Mouse (Mus musculus) brain, embryonic 14.5 days (tissue): ENCODE data around the gene Dst. TPM values are rescaled to one million over a fixed set of nuclear protein-coding genes. Genes with fewer than 3 reads are reported as not detected.

Experiments used
- DNase-seq: peaks from one replicate; pipeline ENCODE4 v3.0.0-alpha.2; 2011; ENCODE audit warnings: low read depth
- CTCF ChIP-seq: fragments of 200-500 bp; IDR thresholded peaks from 2 replicates; pipeline ENCODE4 v1.5.1; 2012; ENCODE audit warnings: inconsistent platforms, mild to moderate bottlenecking, moderate library complexity, borderline replicate concordance; ENCODE audit not compliant: insufficient read depth, insufficient read length; ENCODE audit errors: extremely low read depth
- POLR2A ChIP-seq: fragments of 200-500 bp; IDR thresholded peaks from 2 replicates; pipeline ENCODE4 v1.6.1; 2012; ENCODE audit warnings: mild to moderate bottlenecking, inconsistent platforms, borderline replicate concordance; ENCODE audit not compliant: poor library complexity, insufficient read depth, insufficient read length, severe bottlenecking; ENCODE audit errors: extremely low read depth
- polyA plus RNA-seq: library from polyadenylated mRNA; depleted of rRNA; stranded (reverse); fragments of >200 nt; gene quantifications from 2 replicates; pipeline ENCODE4 v1.2.3, GENCODE M21; 2012

Dst gene
- polyA plus RNA-seq, 1 experiment = 96.0 TPM

GRCm38 (mm10) chr1:34099439-34099838 is 191.4 kb downstream of the Dst start:
- TF ChIP-seq CTCF (no peak), POLR2A (no peak)
- DNase-seq = peak; percentile 87

DNA sequence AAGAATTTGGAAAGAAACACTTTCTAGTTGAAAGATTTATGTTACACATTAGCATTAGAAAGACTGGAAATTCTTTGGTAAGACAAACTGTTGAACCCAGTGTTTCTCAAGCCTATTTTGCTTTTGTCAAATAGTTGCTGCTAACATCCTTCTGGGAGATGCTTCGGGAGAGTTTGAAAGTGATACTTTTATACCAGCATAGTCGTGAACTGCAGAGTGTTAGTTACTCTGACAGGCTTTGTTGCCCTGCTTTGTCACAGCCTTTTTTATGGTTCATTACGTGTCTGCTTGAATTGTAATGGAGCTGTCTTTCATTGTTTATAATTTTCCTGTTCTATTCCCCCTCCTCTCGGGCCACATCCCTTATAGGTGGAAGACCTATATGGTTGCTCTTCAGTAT is 192.4 kb downstream of the Dst start:
- no peak for DNase-seq
- TF ChIP-seq CTCF (no peak), POLR2A (no peak)

GRCm38 (mm10) chr1:34102604-34103003 is 194.6 kb downstream of the Dst start:
- TF ChIP-seq CTCF (no peak), POLR2A (no peak)

DNA sequence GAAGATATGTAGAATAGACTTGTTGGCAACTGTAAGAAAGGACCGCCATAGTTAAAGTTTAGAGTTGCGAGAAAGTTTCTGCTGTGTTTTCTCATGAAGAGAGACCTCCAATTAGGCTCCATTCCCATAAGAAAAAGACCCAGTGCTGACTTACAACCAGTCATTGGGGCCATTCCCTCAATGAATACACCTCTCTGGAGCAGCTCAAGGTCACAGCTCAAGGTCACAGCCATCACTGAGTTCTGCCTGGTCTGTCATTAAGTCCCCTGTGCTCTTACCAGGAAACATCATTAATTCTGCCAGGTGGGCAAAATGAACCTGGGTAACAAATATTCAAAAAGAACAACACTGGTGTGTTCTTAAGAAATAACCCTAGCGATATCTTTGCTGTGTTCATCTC is 195.2 kb downstream of the Dst start:
- TF ChIP-seq POLR2A (no peak), CTCF (no peak)
- no peak for DNase-seq

More at GRCm38 (mm10) chr1:34102604-34103003, 194.6 kb downstream of the Dst start:
- no peak for DNase-seq

DNA sequence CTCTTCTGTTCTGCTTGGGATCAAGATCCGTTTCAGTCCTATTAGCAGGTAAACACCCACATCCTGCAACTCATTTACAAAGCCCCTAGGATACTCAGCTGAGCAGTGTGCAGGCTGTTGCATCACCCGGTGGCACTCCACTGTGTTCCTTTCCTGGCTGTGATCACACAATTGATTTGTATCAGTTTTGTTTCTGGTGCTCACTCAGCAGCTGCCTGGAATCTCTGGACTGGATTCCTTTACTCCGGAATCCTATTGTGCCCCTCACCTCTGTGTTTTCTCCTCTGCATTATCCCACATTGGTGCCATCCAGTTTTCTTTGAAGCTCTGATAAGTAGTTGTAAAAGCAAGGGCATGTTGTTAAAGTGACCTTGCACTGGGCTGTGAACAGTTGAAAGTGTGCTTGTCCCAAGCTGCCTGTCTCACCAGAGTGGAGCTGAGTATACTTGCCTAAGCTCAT is 195.7 kb downstream of the Dst start:
- TF ChIP-seq POLR2A = no peak
- peak; percentile 64 for DNase-seq

GRCm38 (mm10) chr1:34104846-34105245 is 196.8 kb downstream of the Dst start:
- no peak for DNase-seq
- TF ChIP-seq CTCF = no peak
- no peak for TF ChIP-seq POLR2A

GRCm38 (mm10) chr1:34106606-34107005 is 198.6 kb downstream of the Dst start:
- TF ChIP-seq CTCF (no peak), POLR2A (no peak)
- peak; percentile 67 for DNase-seq

- DNase-seq = no peak
- TF ChIP-seq POLR2A (no peak), CTCF (no peak)
These were observed 199.1 kb downstream of the Dst start for GRCm38 (mm10) chr1:34107076-34107475.

DNA sequence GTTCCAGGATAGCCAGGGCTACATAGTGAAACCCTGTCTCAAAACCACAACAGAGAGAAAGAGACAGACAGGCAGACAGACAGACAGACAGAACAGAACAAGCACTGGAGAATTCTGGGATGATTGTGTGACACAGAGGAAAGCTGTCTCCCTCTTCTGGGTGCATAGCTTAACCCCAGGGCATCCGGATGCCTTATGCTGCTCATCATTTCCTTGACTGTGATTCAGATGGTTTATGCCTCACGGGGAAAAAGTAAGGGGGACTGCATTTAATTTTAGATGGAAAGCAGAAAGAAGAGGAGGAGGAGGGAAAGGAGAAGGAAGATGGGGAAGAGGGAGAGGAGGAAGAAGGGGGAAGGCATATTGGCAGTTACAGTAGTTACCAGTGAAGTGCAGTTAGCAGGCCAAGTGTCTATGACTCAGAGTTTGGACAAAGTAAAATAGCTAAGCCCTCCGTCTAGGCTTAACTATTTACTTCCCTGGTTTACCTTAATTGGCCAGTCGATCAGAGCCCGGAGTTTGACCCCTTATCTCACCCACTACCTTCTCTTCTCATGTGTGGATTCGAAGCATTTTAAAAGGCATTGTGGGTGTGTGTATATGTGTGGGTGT is 201.7 kb downstream of the Dst start:
- TF ChIP-seq POLR2A (no peak), CTCF (no peak)
- no peak for DNase-seq

GRCm38 (mm10) chr1:34110862-34111261 is 202.8 kb downstream of the Dst start:
- DNase-seq = no peak
- no peak for TF ChIP-seq POLR2A
- TF ChIP-seq CTCF = no peak

DNA sequence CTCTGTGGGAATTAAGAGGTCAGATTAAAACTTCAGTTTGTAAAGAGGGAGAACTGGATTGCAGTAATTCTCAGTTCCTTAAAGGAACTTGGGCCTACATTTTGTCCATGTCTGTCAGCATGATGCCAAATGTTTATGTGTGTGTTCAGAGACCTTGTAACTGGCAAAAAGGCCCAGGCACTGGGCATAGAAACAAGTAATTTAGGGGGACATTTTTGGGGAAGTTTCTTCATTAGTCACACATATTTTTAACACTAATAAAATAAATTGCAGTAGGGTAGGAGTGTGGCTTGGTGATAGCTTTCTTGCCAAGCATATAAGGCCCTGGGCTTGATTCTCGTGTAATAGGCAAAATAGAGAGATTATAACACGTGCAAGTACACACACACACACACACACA is 203.9 kb downstream of the Dst start:
- DNase-seq = no peak
- TF ChIP-seq CTCF (no peak), POLR2A (no peak)

- TF ChIP-seq CTCF = no peak
- no peak for TF ChIP-seq POLR2A
These were observed 208.4 kb downstream of the Dst start for GRCm38 (mm10) chr1:34116444-34116843.

More at GRCm38 (mm10) chr1:34116444-34116843, 208.4 kb downstream of the Dst start:
- DNase-seq = no peak
